Mouse (Mus musculus) G1E (cell line): Measurements from ENCODE around the gene Rnase1.

Experiments used
- CTCF ChIP-seq: IDR thresholded peaks from 2 replicates; pipeline ENCODE4 v1.5.1; 2012; ENCODE audit warnings: low read depth, low read length, inconsistent platforms, mixed read lengths
- GATA1 ChIP-seq: IDR thresholded peaks from 2 replicates; pipeline ENCODE4 v1.6.1; 2012; ENCODE audit warnings: borderline replicate concordance, low read length, inconsistent platforms, mixed read lengths
- TAL1 ChIP-seq: conservative IDR thresholded peaks from 2 replicates; pipeline ENCODE4 v1.6.1; 2012; ENCODE audit warnings: low read depth, low read length, inconsistent platforms, mixed read lengths

GRCm38 (mm10) chr14:51113476-51113875 lies 33.1 kb downstream of the Rnase1 start:
- no peak for TF ChIP-seq CTCF
- TF ChIP-seq TAL1 = no peak
- no peak for TF ChIP-seq GATA1
